Mouse (Mus musculus) neural tube, embryonic 12.5 days (tissue): ENCODE results near the gene Pirb. TPM values are rescaled to one million over a fixed set of nuclear protein-coding genes. Genes with fewer than 3 reads are reported as not detected.
A peak's percentile ranks its signal among the peaks of the same experiment; 100 is the strongest.
"Not testable (repeated sequence)": the region's sequence is repeated elsewhere in the genome, so short reads cannot be mapped to it uniquely, and the experiment has no call there.

Experiments used
- ATAC-seq: fragments of 200-750 bp; cut with Nextera tagmentation; 2 replicates; pipeline ENCODE4 v1.8.0; 2017; ENCODE audit warnings: low read depth, mild to moderate bottlenecking, moderate TSS enrichment, moderate library complexity; ENCODE audit not compliant: low FRiP score
- H3K27ac ChIP-seq: fragments of 300-500 bp; sonication (generic); 2 replicates; pipeline ENCODE4 v1.5.1; 2016
- H3K27me3 ChIP-seq: fragments of 300-500 bp; sonication (generic); replicated peaks from 2 replicates; pipeline ENCODE4 v1.6.1; 2016; ENCODE audit warnings: mild to moderate bottlenecking
- H3K36me3 ChIP-seq: fragments of 300-500 bp; sonication (generic); 2 replicates; pipeline ENCODE4 v1.6.1; 2016; ENCODE audit warnings: mild to moderate bottlenecking
- H3K4me1 ChIP-seq: fragments of 300-500 bp; sonication (generic); 2 replicates; pipeline ENCODE4 v1.6.1; 2016
- H3K4me2 ChIP-seq: fragments of 300-500 bp; sonication (generic); replicated peaks from 2 replicates; pipeline ENCODE4 v1.6.1; 2016; ENCODE audit warnings: mild to moderate bottlenecking
- H3K4me3 ChIP-seq: fragments of 300-500 bp; sonication (generic); 2 replicates; pipeline ENCODE4 v1.5.1; 2016
- H3K9ac ChIP-seq: fragments of 300-500 bp; sonication (generic); 2 replicates; pipeline ENCODE4 v1.6.1; 2016; ENCODE audit warnings: mild to moderate bottlenecking
- H3K9me3 ChIP-seq: fragments of 300-500 bp; sonication (generic); 2 replicates; pipeline ENCODE4 v1.6.1; 2016; ENCODE audit warnings: mild to moderate bottlenecking
- WGBS: fragments of 180-500 bp; shearing (Covaris S2); methylation state at CpG from one replicate; pipeline ENCODE4 v1.1.7; 2016; 5-methylcytosine and 5-hydroxymethylcytosine counted together
- polyA plus RNA-seq: library from polyadenylated mRNA; unstranded; fragments of >200 nt; fragmentation: Nextera tagmentation; extraction: Ambion mirVana; gene quantifications from 2 replicates; pipeline ENCODE4 v1.2.1, GENCODE M21; 2016

Pirb gene
- polyA plus RNA-seq, 1 experiment from 2014 or later: 0.20 TPM

DNA sequence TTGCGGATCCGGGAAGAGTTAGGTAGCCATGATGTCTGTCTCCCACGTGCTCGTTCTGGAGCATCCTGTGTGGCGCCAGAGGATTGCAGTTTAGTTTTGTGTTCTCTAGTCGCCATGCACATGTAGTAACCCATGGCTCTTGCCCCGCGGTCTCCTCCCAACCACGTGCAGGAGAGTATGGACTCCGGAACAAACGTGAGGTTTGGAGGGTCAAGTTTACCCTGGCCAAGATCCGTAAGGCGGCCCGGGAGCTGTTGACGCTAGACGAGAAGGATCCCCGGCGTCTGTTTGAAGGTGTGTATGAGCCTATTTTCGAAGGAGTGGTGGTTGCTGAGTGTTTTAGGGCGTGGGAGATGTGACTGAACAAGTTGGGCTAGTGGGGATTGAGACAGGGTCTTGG is 15.7 kb downstream of the Pirb start:
- Histone ChIP-seq H3K4me3 (peak overlapping the region; percentile 87), H3K27me3 (no peaks in the 10 kb centered on the region), H3K4me2 (peak overlapping the region; percentile 82), H3K9ac (peak overlapping the region; percentile 86), H3K9me3 (no peaks in the 10 kb centered on the region), H3K27ac (0 out of 2 replicates have a peak overlapping the region, but pooled peaks have one; percentile 74), H3K36me3 (peaks cover 41% of the 10 kb centered on the region), H3K4me1 (peaks cover 22% of the 10 kb centered on the region)
- peak; percentile 31 for ATAC-seq
- WGBS: under 1% methylated on average over 20 of the region's 20 CpGs

DNA sequence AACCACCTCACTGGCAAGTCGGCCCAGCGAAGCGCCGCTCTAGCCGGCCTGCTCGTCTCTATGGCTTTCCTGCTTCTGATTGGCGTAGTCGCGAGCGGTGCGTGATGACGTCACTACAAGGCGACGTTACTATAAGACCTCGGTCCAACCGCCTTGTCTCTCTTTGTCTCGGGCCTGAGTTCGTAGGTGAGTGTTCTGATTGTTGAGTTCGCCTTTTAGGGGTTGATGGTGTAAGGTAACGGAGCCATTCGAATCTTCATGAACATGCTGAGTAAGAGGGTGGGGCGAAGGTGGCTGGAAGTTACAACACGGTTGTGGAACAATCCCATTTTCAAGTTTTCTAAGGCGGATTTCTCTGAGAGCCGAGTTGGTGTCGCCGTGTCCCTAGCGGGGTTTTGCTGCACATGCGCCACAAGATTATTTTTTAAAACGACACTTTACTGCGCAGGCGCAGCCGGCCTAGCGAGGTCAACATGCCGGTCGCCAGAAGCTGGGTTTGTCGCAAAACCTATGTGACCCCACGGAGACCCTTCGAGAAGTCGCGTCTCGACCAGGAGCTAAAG is 16.2 kb downstream of the Pirb start, which contains the start of gene Rps9:
Gene Rps9, plus strand, starts transcription at position 115 of the 563 bp plus-strand sequence.
- H3K36me3 ChIP-seq: peaks cover 44% of the 10 kb centered on the region
- no peaks in the 10 kb centered on the region for H3K9me3 ChIP-seq
- H3K4me3 ChIP-seq: peak within 1 kb of the TSS; percentile 87
- H3K4me1 ChIP-seq: peaks cover 22% of the 10 kb centered on the region
- peak within 1 kb of the TSS; percentile 82 for H3K4me2 ChIP-seq
- peak; percentile 95 for ATAC-seq
- H3K27me3 ChIP-seq: no peaks in the 10 kb centered on the region
- WGBS: under 1% methylated on average over 42 of the region's 42 CpGs
- peak within 1 kb of the TSS; percentile 86 for H3K9ac ChIP-seq
- peak within 1 kb of the TSS; percentile 74 for H3K27ac ChIP-seq

DNA sequence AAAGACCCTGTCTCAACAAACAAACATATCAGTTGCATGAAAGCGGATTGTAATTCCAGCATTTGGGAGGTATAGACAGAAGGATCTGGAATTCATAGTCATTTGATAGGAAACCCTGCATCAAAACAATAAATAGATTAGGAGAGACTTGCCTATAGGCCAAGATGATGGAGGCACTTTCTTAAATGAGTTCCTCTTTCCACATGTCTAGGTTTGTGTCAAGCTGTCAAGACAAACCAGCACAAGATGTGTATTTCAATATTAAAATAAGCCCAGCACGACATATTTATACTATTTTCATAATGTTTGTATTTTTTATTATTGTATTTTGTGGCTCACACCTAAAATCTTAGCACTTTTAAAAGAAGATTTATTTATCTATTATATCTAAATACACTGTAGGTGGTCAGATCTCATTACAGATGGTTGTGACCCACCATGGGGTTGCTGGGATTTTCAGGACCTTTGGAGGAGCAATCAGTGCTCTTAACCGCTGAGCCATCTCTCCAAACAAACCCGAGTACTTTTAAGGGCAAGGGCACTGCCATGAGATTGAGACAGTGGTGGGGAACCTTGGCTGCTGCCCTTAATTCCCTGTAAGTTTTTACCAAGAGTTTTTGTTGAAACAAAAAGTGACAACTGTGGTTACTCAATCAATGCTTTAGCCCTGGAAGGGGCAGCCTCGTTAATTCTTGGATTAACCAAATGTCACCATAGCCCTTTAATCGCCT is 16.9 kb downstream of the Pirb start:
- Histone ChIP-seq H3K4me2 (peak overlapping the region; percentile 82), H3K9ac (peak overlapping the region; percentile 86), H3K4me1 (peaks cover 22% of the 10 kb centered on the region), H3K4me3 (peak overlapping the region; percentile 87), H3K36me3 (peaks cover 50% of the 10 kb centered on the region), H3K27ac (no peak overlapping the region), H3K9me3 (no peaks in the 10 kb centered on the region), H3K27me3 (no peaks in the 10 kb centered on the region)
- peak; percentile 61 for ATAC-seq
- 21% methylated on average over 6 of the region's 6 CpGs for WGBS

GRCm38 (mm10) chr7:3698471-3698870 is 21.7 kb downstream of the Pirb start:
- no peak overlapping the region for H3K4me2 ChIP-seq
- ATAC-seq: no peak
- H3K36me3 ChIP-seq: peaks cover 47% of the 10 kb centered on the region
- H3K9ac ChIP-seq: no peak overlapping the region
- no peaks in the 10 kb centered on the region for H3K27me3 ChIP-seq
- 93% methylated on average over 6 of the region's 6 CpGs for WGBS
- H3K9me3 ChIP-seq: no peaks in the 10 kb centered on the region
- peaks cover 14% of the 10 kb centered on the region for H3K4me1 ChIP-seq
- no peak overlapping the region for H3K4me3 ChIP-seq
- no peak overlapping the region for H3K27ac ChIP-seq

DNA sequence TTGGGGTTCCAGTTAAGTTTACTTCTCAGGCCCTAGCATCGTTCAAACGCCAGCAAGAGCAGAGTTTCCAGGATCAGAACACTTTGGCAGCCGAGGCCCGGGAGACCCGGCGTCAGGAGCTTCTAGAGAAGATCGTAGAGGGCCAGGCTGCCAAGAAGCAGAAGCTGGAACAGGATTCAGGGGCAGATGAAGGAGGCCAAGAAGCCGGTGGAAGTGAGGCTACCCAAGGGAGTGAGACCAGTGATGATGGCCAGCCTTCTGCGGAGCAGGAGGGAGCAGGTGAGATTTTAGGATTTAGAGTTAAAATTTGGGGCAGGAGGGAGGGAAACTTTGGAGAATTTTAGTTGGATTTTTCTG is 25.3 kb downstream of the Pirb start:
- not testable (repeated sequence) for H3K9me3 ChIP-seq, H3K27me3 ChIP-seq, ATAC-seq, H3K27ac ChIP-seq
- Histone ChIP-seq H3K4me2 (peak overlapping the region; percentile 88), H3K9ac (peak overlapping the region; percentile 84), H3K36me3 (peaks cover 34% of the 10 kb centered on the region), H3K4me3 (peak overlapping the region; percentile 62), H3K4me1 (peaks cover 27% of the 10 kb centered on the region)
- 5% methylated on average over 9 of the region's 9 CpGs for WGBS

- Histone ChIP-seq H3K27ac (peak overlapping the region; percentile 67), H3K27me3 (no peaks in the 10 kb centered on the region), H3K36me3 (peaks cover 28% of the 10 kb centered on the region), H3K9me3 (no peaks in the 10 kb centered on the region), H3K4me2 (peak overlapping the region; percentile 88), H3K4me3 (peak overlapping the region; percentile 62), H3K4me1 (peaks cover 27% of the 10 kb centered on the region), H3K9ac (peak overlapping the region; percentile 84)
- 0% methylated on average over 55 of the region's 55 CpGs for WGBS
- ATAC-seq: peak; percentile 38
Measured at GRCm38 (mm10) chr7:3694076-3694948, 25.9 kb downstream of the Pirb start.

GRCm38 (mm10) chr7:3693809-3694075 is 26.4 kb downstream of the Pirb start:
- H3K4me3 ChIP-seq: peak overlapping the region; percentile 62
- H3K27ac ChIP-seq: peak overlapping the region; percentile 67
- H3K36me3 ChIP-seq: peaks cover 24% of the 10 kb centered on the region
- WGBS: under 1% methylated on average over 18 of the region's 18 CpGs
- H3K27me3 ChIP-seq: no peaks in the 10 kb centered on the region
- peaks cover 27% of the 10 kb centered on the region for H3K4me1 ChIP-seq
- no peak for ATAC-seq
- H3K9me3 ChIP-seq: no peaks in the 10 kb centered on the region
- peak overlapping the region; percentile 84 for H3K9ac ChIP-seq
- H3K4me2 ChIP-seq: peak overlapping the region; percentile 88

DNA sequence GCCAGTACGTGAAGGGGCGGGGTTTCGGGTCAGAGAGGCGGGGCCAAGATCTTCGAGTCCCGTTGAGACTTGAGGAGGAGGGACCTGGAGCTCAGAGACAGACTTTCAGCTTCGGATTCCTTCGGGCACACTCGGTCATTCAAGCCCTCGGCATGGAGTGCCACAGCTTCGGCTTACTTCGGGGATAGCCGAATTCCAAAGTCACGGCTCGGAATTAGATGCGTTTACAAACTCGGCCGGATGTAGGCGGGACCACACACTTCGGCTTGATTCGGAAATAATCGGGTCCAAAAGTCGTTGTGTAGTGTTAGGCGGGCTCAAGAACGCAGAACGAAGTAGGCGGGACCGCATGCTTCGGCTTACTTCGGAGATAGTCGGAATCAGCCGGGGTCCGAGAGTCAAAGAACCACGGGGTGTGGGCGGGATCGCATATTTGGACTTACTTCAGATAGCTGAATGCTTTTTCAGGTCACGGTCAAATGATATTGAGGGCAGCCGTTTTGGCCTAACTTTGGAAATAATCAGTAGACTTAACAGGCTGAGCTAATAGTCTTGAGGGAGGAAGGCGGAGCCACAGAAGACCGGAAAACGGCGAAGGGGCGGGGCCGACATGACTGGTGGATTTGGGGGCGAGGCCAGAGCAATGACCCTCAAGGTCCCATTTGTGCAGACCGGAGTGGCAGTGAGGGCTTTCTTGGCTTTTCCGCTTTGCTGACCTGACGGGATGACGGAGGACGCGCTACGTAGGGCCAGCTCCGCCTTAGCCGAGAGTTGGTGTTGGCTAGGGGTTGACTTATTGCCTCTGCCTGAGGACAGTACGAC is 27.0 kb downstream of the Pirb start, which contains the start of gene Mboat7:
Gene Mboat7, minus strand, starts transcription at position 537 of the 822 bp plus-strand sequence.
- WGBS: under 1% methylated on average over 55 of the region's 55 CpGs
- H3K9me3 ChIP-seq: no peaks in the 10 kb centered on the region
- H3K9ac ChIP-seq: peak within 1 kb of the TSS; percentile 84

DNA sequence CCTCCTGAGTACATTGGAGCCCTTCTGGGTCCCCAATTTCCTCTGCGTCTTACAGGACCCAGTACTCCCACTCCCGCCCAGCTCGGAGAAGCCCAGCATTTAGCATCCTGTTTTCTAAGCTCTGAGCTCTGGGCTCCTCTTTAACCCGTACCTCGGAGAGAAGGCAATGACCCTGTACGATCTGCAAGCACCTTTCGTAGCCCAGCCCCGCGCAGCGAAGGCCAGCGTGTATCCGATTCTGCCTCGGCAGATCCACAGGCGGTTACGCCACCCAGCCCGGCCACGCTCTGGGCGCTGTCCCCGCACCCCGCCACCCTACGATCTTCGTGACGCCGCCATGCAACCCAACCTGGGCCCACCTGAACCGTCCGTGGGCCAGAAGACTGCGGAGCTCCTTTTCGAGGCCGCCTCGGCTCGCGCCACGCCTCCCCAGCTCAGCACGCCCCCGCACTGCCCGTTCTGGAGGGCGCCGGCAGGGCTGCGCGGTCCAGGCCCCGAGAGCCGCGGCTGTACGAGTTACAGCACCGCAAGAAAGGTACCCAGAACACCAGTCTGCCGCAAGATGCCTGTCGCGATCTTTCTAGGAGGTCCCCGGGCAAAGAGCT is 27.7 kb downstream of the Pirb start, which contains the start of gene Tsen34:
Gene Tsen34, plus strand, starts transcription at position 482 of the 605 bp plus-strand sequence.
- Histone ChIP-seq H3K4me1 (peaks cover 27% of the 10 kb centered on the region), H3K4me3 (peak within 1 kb of the TSS; percentile 62), H3K9me3 (no peaks in the 10 kb centered on the region), H3K4me2 (peak within 1 kb of the TSS; percentile 88), H3K9ac (peak within 1 kb of the TSS; percentile 84), H3K27me3 (no peaks in the 10 kb centered on the region), H3K36me3 (peaks cover 13% of the 10 kb centered on the region), H3K27ac (peak within 1 kb of the TSS; percentile 74)
- ATAC-seq: no peak; the same call in 1 of the 2 replicates
- under 1% methylated on average over 49 of the region's 49 CpGs for WGBS

More for the DNA sequence above, 27.0 kb downstream of the Pirb start, which contains the start of gene Mboat7:
- H3K4me1 ChIP-seq: peaks cover 27% of the 10 kb centered on the region
- peak within 1 kb of the TSS; percentile 88 for H3K4me2 ChIP-seq
- peaks cover 19% of the 10 kb centered on the region for H3K36me3 ChIP-seq
- H3K27me3 ChIP-seq: no peaks in the 10 kb centered on the region
- H3K4me3 ChIP-seq: peak within 1 kb of the TSS; percentile 62
- H3K27ac ChIP-seq: peak within 1 kb of the TSS; percentile 74
- ATAC-seq: peak; percentile 91

DNA sequence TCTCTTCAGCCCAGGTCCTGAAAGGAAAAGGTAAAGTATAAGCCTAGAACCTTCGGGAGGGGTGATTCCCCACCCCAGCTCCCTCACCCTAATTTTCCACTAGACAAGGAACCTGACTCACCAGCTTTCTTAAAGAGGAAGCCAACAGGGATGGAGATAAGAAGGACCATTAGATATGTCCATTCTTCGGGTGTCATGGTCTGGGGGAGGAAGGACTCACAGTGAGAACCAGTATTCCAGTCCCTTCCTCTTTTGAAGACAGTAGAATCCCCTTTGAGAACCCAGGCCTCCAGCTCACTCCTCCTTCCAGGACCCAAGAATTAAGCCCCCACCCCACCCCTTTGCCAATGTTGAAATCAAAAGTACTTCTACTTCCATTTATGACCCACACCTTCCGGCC is 28.3 kb downstream of the Pirb start:
- H3K36me3 ChIP-seq: peaks cover 10% of the 10 kb centered on the region; the same call in 1 of the 2 replicates
- H3K4me2 ChIP-seq: peak overlapping the region; percentile 88
- peak overlapping the region; percentile 83 for H3K9ac ChIP-seq
- no peaks in the 10 kb centered on the region for H3K27me3 ChIP-seq
- WGBS: 36% methylated on average over 3 of the region's 3 CpGs
- peaks cover 27% of the 10 kb centered on the region for H3K4me1 ChIP-seq
- no peak overlapping the region for H3K27ac ChIP-seq
- peak overlapping the region; percentile 62 for H3K4me3 ChIP-seq
- no peak for ATAC-seq
- no peaks in the 10 kb centered on the region for H3K9me3 ChIP-seq
